25 mouse cellular contexts compared by ENCODE assay signal in the genomic region with DNA sequence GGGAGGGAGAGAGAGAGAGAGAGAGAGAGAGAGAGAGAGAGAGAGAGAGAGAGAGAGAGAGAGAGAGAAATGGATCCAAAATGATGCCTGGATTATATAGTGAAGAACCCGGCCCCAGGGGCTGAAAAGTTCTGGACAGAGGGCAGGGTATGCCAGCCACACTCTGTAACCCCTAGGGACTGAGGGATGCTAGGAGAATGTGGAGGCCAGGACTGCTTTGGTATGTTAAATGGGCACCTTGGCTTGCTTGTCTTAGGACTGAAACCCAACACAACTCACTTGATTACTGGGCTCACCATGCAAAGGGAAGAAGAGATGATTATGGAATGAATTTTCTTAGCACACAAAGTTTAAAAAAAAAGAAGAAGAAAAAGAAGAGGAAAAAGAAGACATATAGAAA. TPM values are rescaled to one million over a fixed set of nuclear protein-coding genes. Genes with fewer than 3 reads are reported as not detected.
"Had no signal": no experiment of that assay in that cellular context is flagged by ENCODE, and none has a peak within 500 bp of the region (broad histone marks: within the 10 kb centered on the region; RNA-seq: fewer than 3 reads in every experiment).

No protein-coding gene starts in this region.

- H3K9ac ChIP-seq: limb, embryonic 13.5 days; liver, embryonic 15.5 days; neural tube, embryonic 15.5 days had no signal

- H3K27ac ChIP-seq: kidney, postnatal 0 days; limb, embryonic 13.5 days; liver, embryonic 15.5 days; midbrain, embryonic 10.5 days had no signal

- H3K4me2 ChIP-seq: limb, embryonic 13.5 days; liver, embryonic 15.5 days; neural tube, embryonic 15.5 days had no signal

- DNase-seq: kidney, adult 11 months; kidney, adult 9 months; kidney, postnatal 4 days; left cerebral cortex, postnatal 4 days; lung, adult 2 months; lung, postnatal 36 days; right cerebral cortex, adult 18-20 months; right cerebral cortex, postnatal 25 days; thymus, postnatal 4 days had no signal

- H3K9me3 ChIP-seq: limb, embryonic 13.5 days; liver, embryonic 15.5 days; midbrain, embryonic 10.5 days; neural tube, embryonic 15.5 days had no signal

- H3K4me1 ChIP-seq: liver, embryonic 15.5 days had no signal

- ATAC-seq: lung, postnatal 0 days had no signal

- H3K4me3 ChIP-seq: layer of hippocampus, adult 2 months; limb, embryonic 13.5 days; liver, embryonic 15.5 days; midbrain, embryonic 10.5 days; myocyte; neural tube, embryonic 15.5 days had no signal

- H3K27me3 ChIP-seq: limb, embryonic 13.5 days; liver, embryonic 15.5 days; neural tube, embryonic 15.5 days had no signal

- H3K36me3 ChIP-seq: liver, embryonic 15.5 days had no signal

RNA-seq across cellular contexts. Expression of a gene that starts 10.1 kb away (rescaled TPM):
- total RNA-seq: layer of hippocampus, adult 2 months; left cerebral cortex, adult 18-20 months; left cerebral cortex, postnatal 10 days; left cerebral cortex, postnatal 4 days; liver, adult 2 months; megakaryocyte, adult 5-6 weeks had no signal
- polyA plus RNA-seq: kidney, postnatal 0 days; liver, adult 2 months; liver, embryonic 15.5 days; lung, adult 2 months; lung, postnatal 0 days; midbrain, embryonic 10.5 days; myocyte; neural tube, embryonic 11.5 days; neural tube, embryonic 15.5 days; small intestine, adult 2 months; stomach, embryonic 16.5 days; thymus, postnatal 0 days had no signal

RNA-seq across cellular contexts. Expression of a gene that starts 19.9 kb away (rescaled TPM):
- total RNA-seq: layer of hippocampus, adult 2 months; left cerebral cortex, adult 18-20 months; left cerebral cortex, postnatal 10 days; left cerebral cortex, postnatal 4 days; liver, adult 2 months; megakaryocyte, adult 5-6 weeks had no signal
- polyA plus RNA-seq: kidney, postnatal 0 days; limb, embryonic 13.5 days; liver, adult 2 months; liver, embryonic 15.5 days; lung, adult 2 months; lung, postnatal 0 days; midbrain, embryonic 10.5 days; myocyte; neural tube, embryonic 11.5 days; neural tube, embryonic 15.5 days; small intestine, adult 2 months; stomach, embryonic 16.5 days; thymus, postnatal 0 days had no signal

RNA-seq across cellular contexts. Expression of a gene that starts 41.7 kb away (rescaled TPM):
- total RNA-seq: layer of hippocampus, adult 2 months; left cerebral cortex, adult 18-20 months; left cerebral cortex, postnatal 10 days; left cerebral cortex, postnatal 4 days; liver, adult 2 months; megakaryocyte, adult 5-6 weeks had no signal
- polyA plus RNA-seq: kidney, postnatal 0 days; limb, embryonic 13.5 days; liver, adult 2 months; liver, embryonic 15.5 days; lung, adult 2 months; lung, postnatal 0 days; midbrain, embryonic 10.5 days; myocyte; neural tube, embryonic 11.5 days; neural tube, embryonic 15.5 days; small intestine, adult 2 months; stomach, embryonic 16.5 days; thymus, postnatal 0 days had no signal

RNA-seq across cellular contexts. Expression of a gene that starts 55.0 kb away (rescaled TPM):
- total RNA-seq: liver, adult 2 months; megakaryocyte, adult 5-6 weeks had no signal
- polyA plus RNA-seq: kidney, postnatal 0 days; liver, adult 2 months; liver, embryonic 15.5 days; lung, adult 2 months; small intestine, adult 2 months; stomach, embryonic 16.5 days; thymus, postnatal 0 days had no signal
